Mouse (Mus musculus): ENCODE measurements around the gene Ccdc84. TPM values are rescaled to one million over a fixed set of nuclear protein-coding genes. Genes with fewer than 3 reads are reported as not detected.

Gene Ccdc84
- 14.7 and 19.7 TPM in 2 replicates for polyA plus RNA-seq (2015; fragmentation: Nextera tagmentation; extraction: Ambion mirVana)

GRCm38 (mm10) chr9:44418519-44419385 is at the start of gene Ccdc84:
Gene Ccdc84 (minus strand): TSS chr9:44418569.
- Histone ChIP-seq H3K9ac (ENCODE audit: low read depth, low read length) (peak within 1 kb of the TSS; percentile 73), H3K4me3 (ENCODE audit: low read depth, low read length) (peak within 1 kb of the TSS; percentile 88), H3K27ac (ENCODE audit: low read depth, low read length) (peak within 1 kb of the TSS; percentile 69), H3K36me3 (ENCODE audit: control insufficient read depth, insufficient read depth) (peaks cover 6% of the 10 kb centered on the region; the same call in 1 of the 2 replicates), H3K27me3 (replicated peaks; ENCODE audit: control insufficient read depth, insufficient read depth, low read length) (no peaks in the 10 kb centered on the region), H3K4me1 (replicated peaks; ENCODE audit: control insufficient read depth, insufficient read depth, low read length) (no peaks in the 10 kb centered on the region), H3K4me2 (replicated peaks; ENCODE audit: low read depth) (peak within 1 kb of the TSS; percentile 91), H3K9me3 (ENCODE audit: control insufficient read depth) (no peaks in the 10 kb centered on the region)
- TF ChIP-seq CTCF (IDR thresholded peaks at IDR 0.05; ENCODE audit: low read depth) = no peak
- ATAC-seq = no peak
- 78% methylated on average over 14 of the region's 14 CpGs for WGBS

DNA sequence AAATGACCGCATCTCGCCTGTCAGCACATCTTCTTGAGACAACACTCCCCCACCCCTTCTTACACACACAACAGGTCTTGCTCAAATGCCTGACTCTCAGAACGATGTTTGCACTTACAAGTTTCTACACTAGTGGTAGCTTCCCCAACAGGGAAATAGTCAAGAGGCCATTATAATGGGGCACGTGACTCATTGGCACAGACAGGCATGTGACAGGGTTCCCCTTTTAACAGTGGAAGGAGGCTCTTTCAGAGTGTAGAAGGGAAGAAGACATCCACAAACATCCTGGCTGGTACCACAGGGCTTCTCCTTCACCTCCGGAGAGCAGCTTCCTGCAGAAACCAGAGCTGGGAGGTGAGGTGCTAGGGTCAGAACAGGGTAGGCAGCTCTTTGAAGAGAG is 43.6 kb upstream of the Ccdc84 start:
- H3K9ac ChIP-seq (ENCODE audit: low read depth, low read length) = no peak overlapping the region
- H3K9me3 ChIP-seq (ENCODE audit: control insufficient read depth) = no peaks in the 10 kb centered on the region
- WGBS = 72% methylated on average over 5 of the region's 5 CpGs
- H3K4me3 ChIP-seq (ENCODE audit: low read depth, low read length) = no peak overlapping the region
- no peak for ATAC-seq
- no peaks in the 10 kb centered on the region for H3K27me3 ChIP-seq (replicated peaks; ENCODE audit: control insufficient read depth, insufficient read depth, low read length)
- no peaks in the 10 kb centered on the region for H3K4me1 ChIP-seq (replicated peaks; ENCODE audit: control insufficient read depth, insufficient read depth, low read length)
- no peaks in the 10 kb centered on the region for H3K36me3 ChIP-seq (ENCODE audit: control insufficient read depth, insufficient read depth)
- H3K4me2 ChIP-seq (replicated peaks; ENCODE audit: low read depth) = no peak overlapping the region
- H3K27ac ChIP-seq (ENCODE audit: low read depth, low read length) = no peak overlapping the region
- no peak for TF ChIP-seq CTCF (IDR thresholded peaks at IDR 0.05; ENCODE audit: low read depth)

- no peaks in the 10 kb centered on the region; the same call in 1 of the 2 replicates for H3K27me3 ChIP-seq (replicated peaks; ENCODE audit: control insufficient read depth, insufficient read depth, low read length)
- WGBS = 10% methylated on average over 11 of the region's 11 CpGs
- no peaks in the 10 kb centered on the region for H3K9me3 ChIP-seq (ENCODE audit: control insufficient read depth)
- no peak overlapping the region for H3K27ac ChIP-seq (ENCODE audit: low read depth, low read length)
- TF ChIP-seq CTCF (IDR thresholded peaks at IDR 0.05; ENCODE audit: low read depth) = no peak
- no peaks in the 10 kb centered on the region for H3K4me1 ChIP-seq (replicated peaks; ENCODE audit: control insufficient read depth, insufficient read depth, low read length)
- H3K4me2 ChIP-seq (replicated peaks; ENCODE audit: low read depth) = no peak overlapping the region
- H3K36me3 ChIP-seq (ENCODE audit: control insufficient read depth, insufficient read depth) = no peaks in the 10 kb centered on the region
- no peak overlapping the region for H3K4me3 ChIP-seq (ENCODE audit: low read depth, low read length)
- ATAC-seq = no peak
- no peak overlapping the region for H3K9ac ChIP-seq (ENCODE audit: low read depth, low read length)
Measured at GRCm38 (mm10) chr9:44457035-44457742, 38.8 kb upstream of the Ccdc84 start.

DNA sequence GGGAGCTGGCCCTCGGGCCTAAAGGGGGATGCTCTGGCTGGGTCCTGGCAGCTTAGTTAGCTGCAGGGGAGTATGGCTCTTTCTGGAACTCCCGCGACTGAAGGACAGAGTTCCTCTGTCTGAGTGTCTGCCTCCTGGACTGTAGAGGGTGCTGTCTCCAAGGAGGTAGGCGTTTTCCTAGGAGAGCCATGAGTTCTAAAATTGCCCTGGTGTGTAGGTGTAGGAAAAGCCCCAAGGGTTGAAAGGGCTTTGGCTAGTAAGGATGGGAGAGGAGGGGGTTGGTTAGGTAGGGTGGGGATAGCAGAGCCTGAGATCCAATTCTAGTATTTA is 36.5 kb upstream of the Ccdc84 start, which contains the start of gene Upk2:
Gene Upk2 (minus strand): TSS at position 86 of the 330 bp plus-strand sequence.
- 26% methylated on average over 4 of the region's 4 CpGs for WGBS
- Histone ChIP-seq H3K4me3 (ENCODE audit: low read depth, low read length) (no peak within 1 kb of the TSS), H3K36me3 (ENCODE audit: control insufficient read depth, insufficient read depth) (no peaks in the 10 kb centered on the region), H3K27ac (ENCODE audit: low read depth, low read length) (no peak within 1 kb of the TSS), H3K9me3 (ENCODE audit: control insufficient read depth) (no peaks in the 10 kb centered on the region), H3K4me2 (replicated peaks; ENCODE audit: low read depth) (peak within 1 kb of the TSS; percentile 30; the same call in 1 of the 2 replicates), H3K4me1 (replicated peaks; ENCODE audit: control insufficient read depth, insufficient read depth, low read length) (no peaks in the 10 kb centered on the region), H3K9ac (ENCODE audit: low read depth, low read length) (no peak within 1 kb of the TSS), H3K27me3 (replicated peaks; ENCODE audit: control insufficient read depth, insufficient read depth, low read length) (no peaks in the 10 kb centered on the region; the same call in 1 of the 2 replicates)
- TF ChIP-seq CTCF (IDR thresholded peaks at IDR 0.05; ENCODE audit: low read depth) = peak; percentile 62
- no peak for ATAC-seq

GRCm38 (mm10) chr9:44454132-44454890 is 35.9 kb upstream of the Ccdc84 start:
- H3K4me2 ChIP-seq (replicated peaks; ENCODE audit: low read depth) = peak overlapping the region; percentile 30; the same call in 1 of the 2 replicates
- no peak overlapping the region for H3K9ac ChIP-seq (ENCODE audit: low read depth, low read length)
- H3K9me3 ChIP-seq (ENCODE audit: control insufficient read depth) = no peaks in the 10 kb centered on the region
- no peak overlapping the region for H3K4me3 ChIP-seq (ENCODE audit: low read depth, low read length)
- no peak overlapping the region for H3K27ac ChIP-seq (ENCODE audit: low read depth, low read length)
- no peaks in the 10 kb centered on the region for H3K36me3 ChIP-seq (ENCODE audit: control insufficient read depth, insufficient read depth)
- peak; percentile 77 for ATAC-seq
- WGBS = 9% methylated on average over 14 of the region's 14 CpGs
- H3K27me3 ChIP-seq (replicated peaks; ENCODE audit: control insufficient read depth, insufficient read depth, low read length) = no peaks in the 10 kb centered on the region; the same call in 1 of the 2 replicates
- H3K4me1 ChIP-seq (replicated peaks; ENCODE audit: control insufficient read depth, insufficient read depth, low read length) = no peaks in the 10 kb centered on the region
- TF ChIP-seq CTCF (IDR thresholded peaks at IDR 0.05; ENCODE audit: low read depth) = peak; percentile 94

Data from intestine, postnatal 0 days (tissue).